Mouse (Mus musculus): ENCODE results near the gene Hspg2. TPM values are rescaled to one million over a fixed set of nuclear protein-coding genes. Genes with fewer than 3 reads are reported as not detected.

The Hspg2 gene
- total RNA-seq, 2 experiments from 2014 or later = 467 to 506 TPM

DNA sequence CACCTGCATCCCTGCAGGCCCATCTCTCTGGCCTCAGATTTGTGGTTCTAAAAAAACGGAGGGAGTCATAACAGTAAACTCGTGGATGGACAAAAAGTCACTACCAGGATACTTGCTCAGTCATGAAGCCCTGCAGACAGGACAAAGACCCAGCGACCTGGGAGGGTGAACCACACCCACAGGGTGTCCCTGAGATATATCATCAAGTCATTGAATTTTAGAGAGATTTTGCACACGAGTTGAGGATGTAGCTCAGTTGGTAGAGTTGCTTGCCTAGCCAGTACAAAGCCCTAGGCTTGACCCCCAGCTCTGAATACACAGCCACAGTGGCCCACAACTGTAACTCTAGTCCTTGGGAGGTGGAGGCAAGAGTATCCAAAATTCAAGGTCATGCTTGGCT is 7.4 kb upstream of the Hspg2 start:
- no peak for DNase-seq

DNA sequence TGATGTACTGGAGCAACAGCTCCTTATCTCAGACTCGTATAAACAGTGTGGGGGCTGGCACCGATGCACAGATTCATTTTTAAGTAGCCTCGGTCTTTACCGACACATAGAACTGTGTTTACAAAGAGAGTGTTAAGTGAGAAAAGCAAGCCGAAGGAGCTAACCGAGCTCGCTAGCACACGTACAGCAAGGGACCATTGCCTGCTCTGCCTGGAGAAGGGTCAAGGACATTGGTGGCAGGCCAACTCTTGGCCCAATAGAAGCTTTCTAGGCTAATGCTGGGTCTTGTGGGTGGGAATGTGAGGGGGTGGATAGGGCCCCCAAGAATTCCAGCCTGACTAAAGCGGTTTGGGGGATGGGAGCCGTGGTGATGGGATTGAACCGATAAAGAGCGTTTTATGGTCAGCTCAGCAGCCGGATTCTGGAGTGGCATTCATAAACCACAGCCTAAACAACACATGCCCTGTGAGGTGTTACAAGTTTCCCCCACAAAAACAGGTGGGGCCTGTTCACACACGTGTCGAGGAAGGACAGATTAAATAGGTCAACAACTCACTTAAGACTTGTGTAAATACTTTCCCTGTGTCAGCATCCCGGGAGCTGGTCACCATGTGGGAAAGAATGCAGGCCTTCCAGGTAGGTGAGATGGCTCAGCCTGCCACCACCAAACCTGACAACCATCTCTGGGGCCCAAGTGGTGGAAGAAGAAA is 6.4 kb upstream of the Hspg2 start:
- no peak for DNase-seq

DNA sequence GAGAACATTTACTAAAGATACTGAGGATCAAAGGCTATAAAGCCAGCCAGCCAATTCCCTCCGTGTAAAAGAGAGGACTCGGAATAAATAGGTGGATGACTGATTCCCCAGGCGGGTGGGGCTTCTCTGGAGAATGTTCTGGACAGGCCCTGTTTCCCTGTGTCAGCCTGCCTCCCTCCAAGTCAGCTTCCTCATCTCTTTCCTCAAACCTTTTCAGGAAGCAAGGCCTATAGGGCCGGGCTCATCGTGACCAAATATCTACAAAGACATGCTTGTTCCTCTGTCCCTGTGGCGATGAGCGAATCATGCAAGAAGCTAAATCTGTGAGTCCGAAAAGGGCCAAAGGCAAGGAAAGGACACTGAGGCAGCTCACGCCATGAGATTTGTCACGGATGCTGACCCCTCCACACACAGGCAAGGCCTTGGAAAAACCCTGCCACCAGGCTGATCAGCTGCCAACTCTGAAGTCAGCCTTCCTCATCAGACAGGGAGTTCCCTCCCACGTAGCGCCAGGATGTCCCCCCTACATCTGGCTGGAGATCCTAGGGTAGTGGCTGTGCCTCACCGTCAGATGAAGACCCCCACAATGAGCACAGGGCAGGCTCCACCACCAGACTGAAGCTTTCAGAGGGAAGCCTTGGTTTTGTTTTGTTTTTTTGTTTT is 3.3 kb upstream of the Hspg2 start:
- DNase-seq = peak; percentile 67

DNA sequence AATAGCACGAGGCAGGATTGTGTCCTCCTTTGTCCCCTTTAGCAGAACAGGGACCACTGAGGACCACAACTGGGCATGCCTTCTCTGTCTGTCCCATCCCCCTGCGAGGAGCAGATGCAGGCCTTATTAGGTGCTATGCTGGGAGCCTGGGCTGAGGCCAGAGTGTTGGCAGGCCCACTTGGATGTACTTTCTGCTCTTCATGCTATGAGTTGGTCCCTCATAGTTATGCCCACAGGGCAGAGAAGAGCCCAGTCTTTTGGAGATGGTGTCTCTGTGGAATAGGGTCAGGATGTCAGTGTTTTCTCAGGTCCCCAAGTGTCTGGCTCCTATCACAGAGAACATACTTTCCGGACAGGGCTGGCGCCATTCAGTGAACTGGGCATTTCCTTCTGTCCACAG is 1.6 kb upstream of the Hspg2 start:
- peak; percentile 71 for DNase-seq

DNA sequence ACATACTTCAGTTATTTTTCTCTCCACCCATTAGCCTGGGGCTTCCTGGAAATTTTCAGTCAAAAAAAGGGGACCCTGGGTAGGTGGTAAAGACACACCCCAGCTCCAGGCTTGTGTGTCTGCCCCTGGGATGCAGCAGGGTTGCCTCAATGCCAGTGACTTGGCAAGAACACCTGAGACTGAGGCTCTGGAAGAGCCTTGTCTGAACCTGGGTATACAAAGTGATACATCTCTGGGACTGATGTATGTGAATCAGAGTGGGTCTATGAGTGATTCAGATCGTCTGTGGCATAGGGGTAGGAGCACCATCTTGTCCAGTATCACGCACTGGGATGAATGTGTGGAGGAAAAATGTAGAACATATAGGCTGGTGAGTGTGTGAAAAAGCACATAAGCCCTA is 1.0 kb upstream of the Hspg2 start:
- no peak for DNase-seq

DNA sequence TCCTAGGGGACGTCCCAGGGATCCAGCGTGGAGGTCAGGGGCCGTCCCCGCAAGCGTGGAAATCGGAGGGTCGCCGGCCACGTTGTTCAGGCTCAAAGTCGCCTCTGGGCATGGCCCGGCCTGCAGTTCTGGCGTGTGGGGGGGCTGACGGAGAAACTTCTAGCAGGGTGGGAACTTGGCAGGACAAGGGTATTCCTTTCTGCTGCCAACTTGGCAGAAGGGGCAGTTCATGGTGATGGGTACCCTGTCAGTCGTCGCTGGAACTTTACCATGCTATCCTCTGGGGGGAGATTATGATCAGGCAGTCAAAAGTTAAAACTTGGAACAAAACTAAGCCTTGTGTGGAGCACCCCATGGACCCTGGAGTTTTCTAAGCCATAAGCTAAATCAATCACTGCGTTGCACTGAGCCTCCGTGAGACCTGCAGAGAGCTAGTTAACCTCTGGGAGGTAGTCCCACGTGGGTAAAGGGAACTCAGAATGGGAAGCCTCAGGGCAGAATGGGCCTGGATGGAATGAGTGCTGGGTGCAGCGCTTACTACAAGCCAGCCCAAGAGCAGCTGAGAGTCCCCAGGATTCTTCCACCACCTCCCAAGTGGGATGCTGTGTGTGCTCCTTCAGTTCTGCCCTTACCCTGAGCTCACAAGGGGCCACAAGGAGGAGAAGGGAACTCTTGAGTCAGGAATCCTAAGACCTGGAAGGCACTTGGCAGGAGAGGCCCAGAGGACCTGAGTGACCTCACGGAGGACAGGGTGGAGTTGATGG is 694 bp downstream of the Hspg2 start:
- peak; percentile 62 for DNase-seq

DNA sequence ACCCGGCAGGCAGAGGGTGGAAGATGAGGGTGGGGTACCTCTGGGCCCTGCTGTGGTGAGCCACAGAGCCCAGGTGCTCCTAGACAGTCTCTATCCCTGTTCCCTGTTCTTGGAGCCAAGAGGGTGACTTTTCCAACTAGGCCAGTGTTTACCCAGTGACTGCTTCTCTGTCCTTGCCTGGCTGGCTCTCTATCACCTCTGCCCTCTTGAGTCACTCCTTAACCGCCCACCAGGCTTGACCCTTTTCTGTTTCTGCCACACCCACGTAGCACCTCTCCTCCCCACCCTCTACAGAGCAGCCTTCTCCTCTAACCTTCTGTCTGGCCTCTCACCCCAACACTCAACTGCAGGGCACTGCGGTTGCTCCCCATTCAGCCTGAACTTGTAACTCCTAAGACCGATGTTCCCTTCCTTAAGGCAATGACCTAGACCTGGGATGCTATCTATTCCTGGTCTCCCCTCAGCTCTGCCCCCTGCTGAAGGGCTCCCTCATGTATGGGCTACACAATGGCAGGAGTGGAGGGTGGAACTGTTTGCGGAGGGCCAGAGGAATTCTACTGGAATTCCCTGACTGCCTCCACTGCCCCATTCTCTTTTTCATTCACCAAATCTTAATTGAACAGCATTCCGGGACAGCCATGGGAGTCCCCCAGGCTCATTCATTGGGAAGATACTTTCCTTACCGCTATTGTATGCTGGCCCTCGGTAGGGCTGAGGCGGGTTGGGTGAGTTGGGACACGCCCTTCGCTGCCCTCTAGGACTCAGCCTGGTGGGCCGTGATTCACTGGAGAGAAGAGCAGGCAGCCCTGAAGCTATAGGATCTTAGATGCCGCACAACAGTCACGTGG is 1.5 kb downstream of the Hspg2 start:
- no peak for DNase-seq

DNA sequence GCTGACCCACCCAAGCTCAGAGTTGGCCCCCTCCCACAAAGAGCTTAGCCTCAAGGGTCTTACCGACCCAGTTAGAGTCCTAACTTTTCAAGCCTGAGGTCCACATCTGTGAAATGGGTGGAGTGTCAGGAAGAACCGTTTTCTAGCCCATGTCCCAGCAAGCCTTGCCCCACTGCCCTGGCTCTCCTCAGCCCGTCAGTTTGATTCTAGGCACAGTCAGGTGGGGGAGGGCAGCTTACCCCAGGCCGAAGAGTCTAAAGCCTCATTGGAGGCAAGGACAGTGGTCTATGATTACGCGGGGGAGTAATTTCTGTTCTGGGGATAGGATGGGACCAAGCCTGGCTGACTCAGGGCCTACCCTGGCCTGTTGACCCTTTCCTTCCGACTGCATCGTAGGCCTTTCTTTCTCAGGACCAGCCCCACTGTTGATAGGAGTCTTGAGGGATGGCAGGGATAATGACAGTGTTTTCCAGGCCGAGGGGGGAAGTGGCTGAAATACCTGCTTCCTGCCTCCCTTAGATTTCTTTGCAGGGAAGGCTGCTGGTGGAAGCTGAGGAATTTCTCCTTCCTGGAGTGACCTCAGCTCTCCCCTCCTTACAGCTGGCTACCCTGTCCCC is 2.2 kb downstream of the Hspg2 start:
- DNase-seq = no peak

DNA sequence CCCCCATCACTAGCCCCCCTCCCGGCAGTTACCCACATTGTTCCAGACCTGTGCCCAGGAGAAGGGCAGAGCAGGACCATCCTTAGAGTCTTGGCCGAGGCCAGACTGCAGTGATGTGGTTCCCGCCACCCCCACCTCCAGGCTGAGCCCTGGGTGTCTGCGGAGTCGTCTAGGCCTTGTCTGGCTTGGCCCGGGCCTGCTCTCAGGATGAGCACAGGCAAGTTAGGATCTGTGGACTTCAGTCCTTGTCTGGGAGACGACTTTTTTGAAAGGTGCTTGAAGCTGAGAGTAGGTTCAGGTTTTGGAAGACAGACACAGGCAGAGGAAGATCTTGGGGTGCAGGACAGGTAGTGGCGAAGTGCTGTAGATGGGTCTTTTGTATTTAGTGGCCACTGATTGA is 2.8 kb downstream of the Hspg2 start:
- no peak for DNase-seq

DNA sequence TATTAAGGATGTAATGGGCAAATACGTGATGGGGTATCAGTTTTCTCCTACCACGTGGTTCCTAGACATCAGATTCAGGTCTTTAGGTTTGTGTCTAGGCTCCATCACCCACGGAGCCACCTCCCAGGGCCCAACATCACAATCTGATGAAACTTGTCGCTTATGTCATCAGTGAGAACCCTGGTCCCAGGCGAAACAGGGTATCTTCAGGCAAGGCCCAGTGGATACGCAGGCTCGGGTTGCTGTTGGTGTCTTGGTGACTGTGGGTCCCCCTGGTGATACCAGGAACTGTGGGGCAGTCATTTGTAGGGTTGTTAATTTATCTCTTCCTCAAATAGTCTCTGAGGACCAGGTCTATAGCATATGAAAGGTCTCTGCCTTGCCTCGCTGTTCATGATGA is 4.7 kb downstream of the Hspg2 start:
- no peak for DNase-seq

DNA sequence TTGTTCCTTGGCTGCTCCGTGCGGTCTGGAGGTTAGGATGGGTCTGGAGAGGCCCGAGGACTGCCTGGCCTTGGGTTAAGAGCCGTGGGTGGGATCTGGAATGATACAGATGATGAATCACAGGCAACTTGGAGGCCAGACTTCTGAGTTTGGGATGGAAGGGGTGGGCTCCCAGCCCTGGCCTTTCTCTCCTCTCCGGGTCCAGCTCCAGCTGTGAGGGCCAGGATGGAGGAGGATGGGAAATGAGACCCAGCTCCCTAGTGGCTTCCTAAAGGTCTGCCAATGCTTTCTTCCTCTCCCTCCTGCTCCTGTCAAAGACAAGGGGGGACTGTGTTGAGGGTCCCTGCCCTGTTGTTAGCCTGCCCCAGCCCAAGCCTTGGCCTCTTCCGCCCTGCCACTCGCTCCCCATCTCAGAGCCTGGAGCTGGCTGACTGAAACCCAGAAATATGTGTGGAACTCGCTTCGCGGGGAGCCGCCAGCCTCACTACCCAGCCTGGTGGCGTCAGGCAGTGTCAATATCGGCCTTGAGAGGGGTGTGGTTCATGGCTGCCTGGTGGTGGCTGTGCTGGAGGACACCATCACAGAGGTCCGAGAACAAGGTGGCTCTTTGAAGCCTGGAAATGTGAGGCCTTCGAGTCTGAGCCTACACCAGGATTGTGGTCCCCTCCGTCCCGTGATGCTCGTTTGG is 5.3 kb downstream of the Hspg2 start:
- peak; percentile 69 for DNase-seq

DNA sequence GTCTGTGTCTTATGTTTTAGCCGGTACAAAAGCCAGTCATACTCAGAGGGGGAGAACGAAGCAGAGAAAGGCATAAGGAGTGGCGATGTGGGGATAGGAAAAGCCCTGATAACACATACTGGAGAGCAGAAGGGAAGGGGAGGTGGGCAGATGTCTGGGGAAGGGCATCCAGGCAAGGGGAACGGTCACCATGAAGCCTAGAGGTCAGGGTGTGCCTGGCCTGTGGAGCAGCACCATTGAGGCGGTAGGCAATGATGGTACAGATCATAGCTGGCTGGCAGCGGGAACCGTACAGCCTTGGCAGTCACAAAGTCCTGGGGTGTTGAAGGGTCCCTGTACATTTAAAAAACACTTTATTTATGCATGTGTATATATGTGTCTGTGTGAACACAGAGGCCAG is 6.1 kb downstream of the Hspg2 start:
- DNase-seq = no peak

DNA sequence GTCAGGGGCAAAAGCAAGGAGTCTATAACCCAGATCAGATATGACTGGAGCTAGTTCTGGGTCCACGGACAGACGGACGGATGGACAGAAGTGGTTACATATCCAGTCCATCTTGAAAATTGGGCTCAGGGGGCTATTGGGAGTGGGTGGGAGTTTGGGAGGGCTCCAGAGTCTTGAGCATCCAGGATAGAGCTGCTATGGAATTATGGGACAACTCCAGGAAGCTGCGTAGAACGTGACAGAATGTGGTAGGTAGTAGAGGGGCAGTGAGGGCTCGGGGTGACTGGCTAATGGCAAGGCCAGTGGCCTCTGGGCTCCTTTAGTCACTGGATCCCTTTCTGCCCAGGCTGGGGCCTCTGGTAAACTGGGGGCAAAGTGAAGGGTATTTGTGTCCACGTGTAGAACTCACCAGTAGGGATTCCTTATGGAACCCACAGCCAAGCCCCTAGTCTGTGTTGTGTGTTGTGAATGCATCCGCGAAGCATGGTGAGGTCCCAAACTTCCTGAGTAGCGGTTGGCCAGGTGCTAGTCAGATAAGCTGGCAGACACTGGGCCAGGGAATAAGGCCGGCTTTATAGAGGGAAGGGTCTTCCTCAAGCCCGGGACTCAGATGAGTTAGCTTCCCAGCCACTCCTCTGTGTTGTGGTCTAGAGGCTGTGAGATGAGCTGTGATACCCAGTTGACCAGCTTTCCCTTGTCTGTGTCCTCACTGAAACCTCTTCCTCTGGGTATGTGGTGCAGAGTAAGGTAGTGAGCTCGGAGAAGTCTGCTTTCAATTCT is 6.9 kb downstream of the Hspg2 start:
- no peak for DNase-seq

DNA sequence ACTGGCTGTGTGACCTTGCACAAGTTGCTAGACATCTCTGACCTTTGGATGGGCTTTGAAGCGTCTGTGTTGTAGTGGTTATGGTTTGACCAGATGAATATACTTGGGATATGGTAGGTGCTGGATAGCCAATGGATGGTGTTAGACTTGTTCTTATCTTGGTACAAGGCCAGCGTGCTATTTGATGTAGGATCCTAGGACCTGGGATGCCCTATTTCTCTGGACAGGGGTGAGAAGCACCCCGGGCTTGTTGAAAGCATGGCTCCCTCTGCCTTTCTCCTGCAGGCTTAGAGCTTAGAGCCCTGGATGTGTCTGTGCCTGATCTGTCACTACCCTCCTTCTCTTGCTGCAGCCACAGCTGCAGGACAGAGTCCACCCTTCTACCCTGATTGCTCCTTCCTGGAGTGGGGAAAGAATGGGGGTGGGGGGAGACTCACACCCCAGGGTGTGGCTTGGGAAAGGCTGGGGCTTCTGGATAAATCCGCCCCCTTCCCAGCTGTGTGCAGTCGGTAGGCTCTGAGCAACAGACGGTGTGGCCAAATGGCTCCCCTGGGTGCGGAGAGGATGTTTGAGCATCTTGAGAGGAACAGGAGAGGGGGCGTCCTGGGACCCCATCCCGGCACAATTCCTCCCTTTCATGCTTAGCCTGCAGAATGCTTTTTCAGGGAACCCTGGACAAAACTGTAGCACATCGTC is 7.6 kb downstream of the Hspg2 start:
- DNase-seq = peak; percentile 84

DNA sequence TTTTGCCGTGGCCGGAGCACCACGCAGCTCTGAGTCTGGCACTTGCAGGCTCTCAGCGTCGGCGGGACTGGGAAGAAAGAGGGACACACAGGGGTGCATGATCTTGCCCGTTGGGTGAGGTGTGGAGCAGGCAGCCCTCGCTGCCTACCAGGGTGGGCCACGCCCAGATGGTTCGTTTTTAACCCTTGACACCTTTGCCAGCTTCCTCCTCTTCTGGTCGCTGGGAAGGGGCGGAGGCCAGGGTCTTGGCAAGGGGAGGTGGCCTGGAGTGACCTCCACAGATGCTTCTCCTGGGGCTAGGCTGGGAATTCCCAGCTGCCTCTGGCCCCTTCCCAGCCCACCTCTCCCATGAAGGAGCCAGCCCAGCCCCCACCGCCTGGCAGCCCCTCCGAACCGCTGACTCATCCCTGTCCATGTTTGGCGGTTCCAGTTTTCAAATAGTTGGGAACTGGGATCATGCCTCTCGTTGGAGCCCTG is 8.2 kb downstream of the Hspg2 start:
- DNase-seq = peak; percentile 88

DNA sequence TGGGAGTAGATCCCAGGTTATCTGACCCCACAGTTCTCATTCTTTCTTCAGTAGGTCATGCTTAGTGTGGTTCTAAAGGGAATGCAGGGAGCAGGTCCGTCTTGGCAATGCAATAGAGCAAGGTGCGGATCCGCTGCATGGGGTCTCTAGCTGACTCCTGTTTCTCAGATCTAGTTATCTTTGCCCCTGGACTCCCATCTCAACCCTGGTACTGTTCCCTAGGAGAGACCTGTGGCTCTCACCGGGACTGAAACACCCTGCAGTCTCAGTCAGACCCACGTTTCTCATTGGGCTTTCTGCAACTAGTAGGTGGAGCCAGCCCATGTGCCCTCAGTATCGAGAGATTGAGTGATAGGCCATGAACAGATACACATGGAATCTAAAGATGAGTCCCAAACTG is 9.0 kb downstream of the Hspg2 start:
- DNase-seq = no peak

DNA sequence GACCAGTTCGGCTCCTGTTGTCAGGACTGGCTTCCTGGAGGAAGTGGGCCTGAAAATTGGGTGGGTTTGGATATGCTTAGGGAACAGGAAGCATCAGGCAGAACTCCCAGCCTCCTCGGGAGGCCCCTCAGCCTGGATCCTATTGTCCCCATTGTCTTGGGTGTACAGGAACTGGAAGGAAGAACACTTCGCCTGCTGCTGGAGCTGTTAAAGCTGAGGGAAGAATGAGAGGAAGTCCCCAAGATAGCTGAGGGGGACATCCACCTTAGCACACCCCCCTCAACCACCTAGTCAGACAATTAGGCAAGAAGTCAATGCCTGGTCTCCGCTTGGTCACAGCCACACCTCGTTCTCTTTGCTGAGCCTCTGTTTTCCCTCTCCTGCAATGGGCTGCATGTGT is 9.7 kb downstream of the Hspg2 start:
- DNase-seq = no peak

DNA sequence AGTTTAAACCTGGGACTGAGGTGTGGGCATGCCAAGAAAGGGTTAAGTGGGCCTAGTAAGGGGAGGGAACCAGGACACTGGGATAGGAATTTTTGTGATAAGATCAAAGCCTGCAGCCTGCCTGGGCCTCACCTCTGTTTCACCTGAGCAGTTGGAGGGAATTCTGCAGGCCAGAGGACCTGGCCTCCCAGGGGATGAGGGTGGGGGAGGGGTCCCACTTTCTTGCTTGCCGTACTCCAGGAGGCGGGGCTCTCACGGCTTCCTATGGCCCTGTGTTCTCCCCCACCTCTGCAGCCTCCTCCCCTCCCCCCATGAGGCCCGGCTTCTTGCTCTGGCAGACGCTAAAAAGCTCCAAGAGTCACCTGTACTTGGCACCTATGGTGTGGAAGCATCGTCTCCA is 11.2 kb downstream of the Hspg2 start:
- DNase-seq = no peak

DNA sequence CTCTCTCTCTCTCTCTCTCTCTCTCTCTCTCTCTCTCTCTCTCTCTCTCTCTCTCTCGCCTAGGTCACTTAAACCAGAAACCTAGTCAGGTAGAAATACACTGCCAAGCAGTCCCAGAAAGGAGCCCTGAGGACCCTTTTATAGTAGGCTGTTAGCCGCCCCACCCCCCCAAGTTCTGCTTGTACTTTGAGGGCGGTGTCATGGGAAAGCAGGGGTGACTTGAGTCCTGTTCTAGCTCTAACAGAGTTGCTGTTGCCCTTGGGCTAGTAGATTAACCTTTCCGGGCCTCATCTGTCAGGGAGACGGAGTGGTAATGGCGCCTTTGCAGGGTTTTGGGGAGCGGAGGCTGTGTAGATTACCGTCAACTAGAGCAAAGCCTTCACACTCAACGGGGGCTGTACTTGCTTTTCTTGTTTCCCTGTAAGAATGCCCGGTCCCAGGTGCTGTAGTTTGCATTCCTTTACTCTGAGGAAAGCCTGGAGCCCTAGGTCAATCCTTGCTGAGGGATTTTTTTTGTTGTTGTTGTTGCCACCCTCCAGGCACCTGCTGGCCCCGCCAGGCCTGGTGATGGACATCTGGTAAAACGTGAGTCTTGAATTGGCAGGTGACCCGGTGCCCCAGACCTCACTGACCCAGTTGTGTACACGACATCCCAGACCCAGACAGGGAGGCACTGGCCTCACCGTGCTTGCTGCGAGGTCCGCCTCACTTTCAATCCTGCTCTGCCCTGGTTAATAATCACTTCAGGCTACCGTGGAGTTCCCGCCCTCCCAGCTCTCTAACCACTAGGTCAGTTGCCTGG is 11.8 kb downstream of the Hspg2 start:
- DNase-seq = no peak

All from heart, postnatal 4 days (tissue).